Mouse (Mus musculus): ENCODE measurements at regions not wholly inside any gene's neighbourhood (a gene's known extent, or its start where the extent isn't known, plus 50 kb on each side); places are given as distances from the start of the nearest gene placed in this dataset.
"Not testable (repeated sequence)": the region's sequence is repeated elsewhere in the genome, so short reads cannot be mapped to it uniquely, and the experiment has no call there.

- no peak for TF ChIP-seq CTCF (IDR thresholded peaks at IDR 0.05)
- peak; percentile 63 for DNase-seq
- intact Hi-C loops (cut with DNase I), result loop anchor here (5.0 kb wide), 1 partner anchor 171 kb away; no protein-coding TSS in a partner anchor
- no peak overlapping the region for H3K27ac ChIP-seq
- H3K4me3 ChIP-seq, result no peak overlapping the region
These were observed 274.9 kb downstream of the Cyp26b1 start for GRCm38 (mm10) chr6:84318774-84319173.

DNA sequence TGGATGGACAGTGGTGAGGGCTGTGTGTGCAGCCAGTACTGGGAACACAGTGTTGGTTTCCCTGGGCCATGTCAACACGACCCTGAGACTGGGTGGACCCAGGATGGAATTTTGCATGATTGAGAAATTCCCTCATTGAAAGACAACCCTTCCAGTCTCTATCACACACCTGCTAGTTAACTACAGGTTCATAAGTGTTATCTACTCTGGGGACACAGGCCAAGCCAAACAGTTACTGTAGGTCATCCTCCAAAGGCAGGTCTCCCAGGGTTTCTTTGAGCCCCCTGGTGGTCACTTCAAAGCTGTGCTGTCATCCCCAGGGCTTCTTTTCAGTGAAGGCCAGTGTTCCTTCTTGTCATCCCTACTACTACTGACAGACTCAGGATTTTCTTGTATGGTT lies 276.7 kb downstream of the Cyp26b1 start:
- Histone ChIP-seq H3K4me3 (no peak overlapping the region), H3K27ac (no peak overlapping the region)
- DNase-seq, result peak; percentile 51
- intact Hi-C loops (cut with DNase I), result loop anchor here (2.0 to 5.0 kb wide), 3 partner anchors 56 to 222 kb away; no protein-coding TSS in a partner anchor
- TF ChIP-seq CTCF (IDR thresholded peaks at IDR 0.05), result peak; percentile 77

DNA sequence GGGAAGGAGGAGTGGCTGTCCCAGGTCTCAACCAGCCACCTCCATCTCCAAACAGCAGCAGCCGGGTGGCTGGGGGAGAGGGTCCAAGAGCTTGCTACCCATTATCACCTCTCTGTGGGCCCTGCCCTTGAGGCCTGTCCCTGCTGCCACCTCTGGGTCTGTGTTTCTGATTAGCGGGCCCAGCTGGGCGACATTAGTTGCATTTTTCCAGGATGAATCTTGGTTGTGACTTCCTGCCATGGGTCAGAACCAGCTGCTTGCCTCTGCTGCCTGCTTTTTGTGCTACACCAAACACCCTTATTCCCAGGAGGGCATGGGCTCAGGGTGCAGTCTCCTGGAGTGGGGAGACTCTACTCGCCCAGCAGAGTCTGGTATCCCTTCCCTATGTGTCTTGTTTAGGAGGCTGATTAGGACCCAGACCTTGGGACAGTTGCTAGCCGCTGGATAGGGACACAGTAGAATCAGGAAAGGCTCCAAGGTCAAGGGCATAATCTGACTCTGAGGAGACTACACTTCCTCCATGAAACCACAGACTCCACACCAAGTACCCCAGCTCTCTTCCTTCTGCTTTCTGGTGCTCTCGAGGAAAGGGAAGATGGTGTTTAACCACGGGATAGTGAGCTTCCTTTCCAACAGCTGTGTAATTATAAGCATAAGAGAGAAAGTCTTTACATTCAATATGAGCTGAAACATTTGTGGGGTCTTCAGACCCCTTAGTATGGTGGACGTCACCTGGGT lies 278.4 kb downstream of the Cyp26b1 start:
- no peak for TF ChIP-seq CTCF (IDR thresholded peaks at IDR 0.05)
- no peak overlapping the region for H3K4me3 ChIP-seq
- no peak overlapping the region for H3K27ac ChIP-seq
- no peak for DNase-seq
- intact Hi-C loops (cut with DNase I), result loop anchor here (5.0 kb wide), 1 partner anchor 168 kb away; no protein-coding TSS in a partner anchor

DNA sequence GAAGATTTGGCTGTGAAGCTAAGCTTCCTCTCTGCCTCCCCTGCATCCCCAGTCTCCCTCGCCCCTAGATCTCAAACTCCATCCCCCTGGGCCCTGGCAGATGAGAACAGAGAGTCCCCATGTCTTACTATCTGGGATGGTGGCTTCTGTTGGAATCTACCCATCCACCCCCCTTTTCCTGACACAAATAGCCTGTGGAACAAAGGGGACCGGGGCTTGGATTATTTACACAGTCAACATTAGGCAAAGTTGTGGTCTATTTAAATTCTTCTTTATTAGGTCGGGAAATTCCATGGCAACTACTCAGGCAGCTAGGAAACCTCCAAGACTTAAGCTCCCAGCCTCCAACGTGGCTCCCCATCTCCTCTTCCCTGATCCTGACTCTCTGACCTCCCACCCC lies 279.9 kb downstream of the Cyp26b1 start:
- Histone ChIP-seq H3K4me3 (no peak overlapping the region), H3K27ac (no peak overlapping the region)
- no peak for TF ChIP-seq CTCF (IDR thresholded peaks at IDR 0.05)
- intact Hi-C loops (cut with DNase I), result no loop called here
- no peak for DNase-seq

GRCm38 (mm10) chr6:84310635-84311241 lies 283.0 kb downstream of the Cyp26b1 start:
- intact Hi-C loops (cut with DNase I), result no loop called here
- peak; percentile 35 for DNase-seq
- H3K27ac ChIP-seq, result no peak overlapping the region
- TF ChIP-seq CTCF (IDR thresholded peaks at IDR 0.05), result no peak
- no peak overlapping the region for H3K4me3 ChIP-seq

DNA sequence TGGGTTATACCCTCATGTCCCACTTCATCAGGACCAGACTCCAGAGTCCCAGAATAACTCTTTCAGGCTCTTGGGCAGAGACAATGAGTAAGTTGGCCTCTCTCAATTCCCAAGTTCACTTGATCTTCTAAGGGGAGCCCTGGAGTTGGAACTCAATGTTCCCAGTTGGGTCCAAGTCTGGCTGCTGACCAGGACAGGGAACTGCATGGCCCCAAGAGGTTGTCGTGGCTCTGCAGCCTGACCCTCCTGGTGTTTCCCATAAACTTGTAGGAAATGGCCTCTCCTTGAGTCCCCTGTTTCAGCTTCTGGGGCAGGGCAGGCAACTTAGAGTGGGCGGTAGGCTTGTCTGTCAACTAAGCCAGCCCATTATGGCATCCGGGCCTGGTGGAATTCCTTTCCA lies 286.2 kb downstream of the Cyp26b1 start:
- H3K27ac ChIP-seq, result no peak overlapping the region
- DNase-seq, result peak; percentile 32
- TF ChIP-seq CTCF (IDR thresholded peaks at IDR 0.05), result no peak
- H3K4me3 ChIP-seq, result no peak overlapping the region
- intact Hi-C loops (cut with DNase I), result loop anchor here (5.0 kb wide), 1 partner anchor 35 kb away; no protein-coding TSS in a partner anchor

DNA sequence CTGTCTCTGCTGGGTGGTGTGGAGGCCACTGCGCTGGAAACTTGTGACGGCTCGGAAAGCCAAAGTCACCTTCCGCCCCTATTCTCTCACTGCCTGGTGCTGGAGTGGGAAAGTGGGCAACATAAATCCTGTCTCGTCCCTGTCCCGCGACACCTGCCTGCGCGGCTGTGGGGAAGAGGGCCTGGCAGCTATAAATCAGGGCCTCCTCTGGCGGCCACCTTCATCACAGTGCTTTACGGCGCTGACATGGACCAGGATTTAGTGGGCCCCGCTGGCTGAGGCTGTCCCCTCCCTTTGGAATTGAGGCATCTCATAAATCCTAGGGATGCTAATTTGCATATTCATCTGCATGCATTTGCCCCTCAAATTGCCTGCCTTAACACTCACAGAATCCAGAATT lies 287.1 kb downstream of the Cyp26b1 start:
- no peak overlapping the region for H3K4me3 ChIP-seq
- intact Hi-C loops (cut with DNase I), result loop anchor here (5.0 kb wide), 1 partner anchor 34 kb away; no protein-coding TSS in a partner anchor
- DNase-seq, result peak; percentile 29
- no peak for TF ChIP-seq CTCF (IDR thresholded peaks at IDR 0.05)
- H3K27ac ChIP-seq, result no peak overlapping the region

DNA sequence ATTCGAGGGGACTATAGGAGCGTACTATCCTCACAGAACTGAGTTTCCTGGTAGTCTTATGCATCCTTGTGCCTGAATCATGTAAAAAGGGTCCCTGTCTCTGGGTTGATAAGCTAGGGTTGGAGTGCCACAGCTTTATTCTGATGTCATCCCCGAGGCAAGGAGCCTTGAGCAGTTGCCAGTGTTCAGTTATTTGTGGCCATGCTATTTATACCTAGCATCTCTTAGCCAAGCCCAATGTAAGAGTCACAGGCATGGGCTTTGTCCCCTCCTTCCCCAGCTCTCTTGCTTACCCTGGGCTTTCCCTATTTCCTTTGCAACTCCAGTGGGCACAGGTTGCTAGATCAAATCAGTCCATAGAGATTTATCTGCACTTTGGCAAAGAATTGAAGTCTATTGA lies 288.6 kb downstream of the Cyp26b1 start:
- TF ChIP-seq CTCF (IDR thresholded peaks at IDR 0.05), result no peak
- no peak overlapping the region for H3K4me3 ChIP-seq
- intact Hi-C loops (cut with DNase I), result loop anchor here (5.0 kb wide), 1 partner anchor 33 kb away; no protein-coding TSS in a partner anchor
- peak overlapping the region; percentile 70 for H3K27ac ChIP-seq
- DNase-seq, result peak; percentile 59

- intact Hi-C loops (cut with DNase I); DNase-seq; H3K27ac ChIP-seq; H3K4me3 ChIP-seq: not testable (repeated sequence)
These were observed 290.8 kb downstream of the Cyp26b1 start for GRCm38 (mm10) chr6:84302916-84303315.

DNA sequence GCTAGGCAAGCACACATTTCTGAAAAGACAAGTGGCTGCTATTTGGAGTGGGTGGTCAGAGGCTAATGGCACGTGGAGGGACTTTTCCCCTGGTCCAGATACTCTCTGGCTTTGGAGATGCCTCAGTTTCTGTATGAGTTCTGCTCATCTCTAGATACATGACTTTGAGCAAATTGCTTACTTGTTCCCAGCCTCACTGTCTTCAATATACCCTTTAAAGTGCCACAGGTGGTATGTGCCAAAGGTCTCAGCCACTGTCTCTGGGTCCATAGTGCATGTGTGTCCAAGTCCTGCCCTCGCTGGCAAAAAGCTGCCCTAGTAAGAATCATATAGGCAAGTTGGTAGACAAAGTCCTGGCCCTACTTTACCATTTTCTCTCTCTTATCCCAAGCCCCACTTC lies 291.5 kb downstream of the Dysf start:
- DNase-seq, result no peak
- Histone ChIP-seq H3K27ac (no peak overlapping the region), H3K4me3 (no peak overlapping the region)
- intact Hi-C loops (cut with DNase I), result no loop called here
- no peak for TF ChIP-seq CTCF (IDR thresholded peaks at IDR 0.05)

GRCm38 (mm10) chr6:84299146-84299545 lies 290.8 kb downstream of the Dysf start:
- intact Hi-C loops (cut with DNase I), result no loop called here
- no peak for DNase-seq
- Histone ChIP-seq H3K4me3 (no peak overlapping the region), H3K27ac (no peak overlapping the region)
- TF ChIP-seq CTCF (IDR thresholded peaks at IDR 0.05), result no peak

- DNase-seq, H3K4me3 ChIP-seq, H3K27ac ChIP-seq: not testable (repeated sequence)
- intact Hi-C loops (cut with DNase I), result loop anchor here (5.0 kb wide), 1 partner anchor 33 kb away; no protein-coding TSS in a partner anchor
These were observed 265.5 kb downstream of the Dysf start for GRCm38 (mm10) chr6:84273907-84274306.

DNA sequence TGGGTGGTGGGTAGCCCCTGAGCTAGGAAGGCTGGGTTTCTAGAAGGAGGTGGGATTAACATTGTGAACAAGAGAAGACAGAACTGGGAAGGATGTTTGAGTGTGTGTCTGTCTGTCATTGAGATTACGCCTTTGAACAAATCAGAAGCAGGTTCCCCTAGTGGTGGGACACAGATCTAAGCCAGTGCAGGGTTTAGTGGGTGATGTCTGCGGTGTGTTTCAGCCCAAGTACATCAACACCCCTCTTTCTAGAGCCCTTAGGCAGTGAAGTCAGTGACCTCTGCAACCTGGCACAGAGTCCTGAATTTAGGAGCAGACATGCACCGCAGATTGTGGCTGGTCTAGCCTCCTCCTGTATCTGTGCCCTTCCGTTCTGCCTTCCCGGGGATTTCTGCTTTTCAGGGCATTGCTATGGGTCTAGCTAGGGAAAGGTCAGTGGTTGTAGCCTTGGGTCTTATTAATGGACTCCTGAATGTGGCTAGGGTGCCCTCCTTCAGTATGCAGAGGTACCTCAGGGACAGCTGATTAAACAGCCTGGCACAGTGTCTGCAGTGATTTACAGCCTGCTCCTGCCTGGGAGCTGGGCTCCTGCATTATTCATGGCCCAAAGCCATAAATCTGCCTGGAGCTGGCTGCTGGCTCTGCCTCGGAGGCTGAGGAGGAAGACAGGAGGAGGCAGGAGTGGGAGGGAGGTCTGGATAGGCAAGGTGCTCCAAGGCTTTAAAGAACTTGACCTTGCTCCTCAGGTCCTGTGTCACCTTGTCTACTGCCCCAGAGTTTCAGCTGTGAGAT lies 264.3 kb downstream of the Dysf start:
- H3K27ac ChIP-seq, result peak overlapping the region; percentile 59
- H3K4me3 ChIP-seq, result no peak overlapping the region
- peak; percentile 19 for TF ChIP-seq CTCF (IDR thresholded peaks at IDR 0.05)
- peak; percentile 83 for DNase-seq
- intact Hi-C loops (cut with DNase I), result loop anchor here (5.0 kb wide), 1 partner anchor 35 kb away; no protein-coding TSS in a partner anchor

All from gastrocnemius, adult 2 months (tissue).